Mouse (Mus musculus) ovary, adult 18-20 months (tissue): Measurements from ENCODE around the gene Spag5.
A peak's percentile ranks its signal among the peaks of the same experiment; 100 is the strongest.
"Not testable (repeated sequence)": the region's sequence is repeated elsewhere in the genome, so short reads cannot be mapped to it uniquely, and the experiment has no call there.

Source experiments
- DNase-seq: peaks from one replicate; pipeline ENCODE4 v3.0.0; 2022; ENCODE audit warnings: low spot score, mixed read lengths

The Spag5 gene

GRCm38 (mm10) chr11:78301357-78302084, at the start of gene Spag5:
TSS of gene Spag5 (plus strand) at chr11:78301529.
- peak; percentile 82 for DNase-seq

- no peak for DNase-seq
These were observed 44.7 kb upstream of the Spag5 start for GRCm38 (mm10) chr11:78256618-78257017.

- no peak for DNase-seq
These were observed 40.7 kb upstream of the Spag5 start for GRCm38 (mm10) chr11:78260489-78261258.

GRCm38 (mm10) chr11:78261380-78262352, 39.7 kb upstream of the Spag5 start, which contains the start of gene 2610507B11Rik:
TSS of gene 2610507B11Rik (plus strand) at chr11:78261752.
- DNase-seq, result peak; percentile 90

- DNase-seq, result no peak
These were observed 38.8 kb upstream of the Spag5 start for GRCm38 (mm10) chr11:78262550-78262949.

GRCm38 (mm10) chr11:78265571-78265970, 35.8 kb upstream of the Spag5 start:
- no peak for DNase-seq

GRCm38 (mm10) chr11:78271986-78272385, 29.3 kb upstream of the Spag5 start:
- DNase-seq, result no peak

GRCm38 (mm10) chr11:78275596-78275995, 25.7 kb upstream of the Spag5 start:
- DNase-seq, result no peak

GRCm38 (mm10) chr11:78276169-78276568, 25.2 kb upstream of the Spag5 start:
- DNase-seq, result not testable (repeated sequence)

GRCm38 (mm10) chr11:78278853-78279252, 22.5 kb upstream of the Spag5 start:
- DNase-seq, result no peak

- no peak for DNase-seq
These were observed 21.7 kb upstream of the Spag5 start for GRCm38 (mm10) chr11:78279586-78279985.

- DNase-seq, result no peak
These were observed 12.1 kb upstream of the Spag5 start for GRCm38 (mm10) chr11:78289146-78289763.

GRCm38 (mm10) chr11:78290654-78291053, 10.7 kb upstream of the Spag5 start, which contains the start of gene BC030499:
TSS of gene BC030499 (plus strand) at chr11:78290841.
- DNase-seq, result no peak

GRCm38 (mm10) chr11:78294585-78294984, 6.7 kb upstream of the Spag5 start:
- DNase-seq, result no peak

GRCm38 (mm10) chr11:78300917-78301316, 412 bp upstream of the Spag5 start:
- no peak for DNase-seq

GRCm38 (mm10) chr11:78305272-78305671, 3.9 kb downstream of the Spag5 start:
- DNase-seq, result no peak

GRCm38 (mm10) chr11:78310861-78311511, 9.7 kb downstream of the Spag5 start:
- no peak for DNase-seq

- no peak for DNase-seq
These were observed 12.3 kb downstream of the Spag5 start for GRCm38 (mm10) chr11:78313662-78314061.

GRCm38 (mm10) chr11:78318411-78318810, 17.1 kb downstream of the Spag5 start:
- no peak for DNase-seq

- DNase-seq, result no peak
These were observed 20.9 kb downstream of the Spag5 start for GRCm38 (mm10) chr11:78322076-78322831.
